In genomic region chr9:55395650-55396049, GRCm38 (mm10) we compare ENCODE assay signal across 27 mouse cellular contexts.
DNase-seq lines count a peak whose midpoint lies in the region; ATAC-seq lines count a peak whose summit lies in the region.
"Had no signal": no experiment of that assay in that cellular context is flagged by ENCODE, and none has a peak within 500 bp of the region (broad histone marks: within the 10 kb centered on the region; RNA-seq: fewer than 3 reads in every experiment).

No protein-coding gene starts in this region.

- H3K9me3 ChIP-seq in intestine, embryonic 16.5 days (ENCODE audit: control insufficient read depth, low read length), result no peaks in the 10 kb centered on the region
- H3K9me3 ChIP-seq in midbrain, embryonic 15.5 days, result no peaks in the 10 kb centered on the region
- H3K9me3 ChIP-seq: forebrain, embryonic 13.5 days; heart, embryonic 10.5 days; heart, embryonic 15.5 days; hindbrain, embryonic 12.5 days; liver, embryonic 15.5 days; lung, embryonic 15.5 days; neural tube, embryonic 13.5 days had no signal

- H3K27me3 ChIP-seq in intestine, embryonic 16.5 days (replicated peaks; ENCODE audit: control insufficient read depth, insufficient read depth, low read length), result no peaks in the 10 kb centered on the region
- no peaks in the 10 kb centered on the region for H3K27me3 ChIP-seq in midbrain, embryonic 15.5 days (replicated peaks)
- H3K27me3 ChIP-seq: forebrain, embryonic 13.5 days; lung, embryonic 15.5 days; neural tube, embryonic 13.5 days had no signal

- peak; percentile 19 for DNase-seq in lung, postnatal 36 days
- DNase-seq in lung, postnatal 4 days, result no peak
- DNase-seq in c-Kit-positive CD71-negative TER-119-negative erythroid progenitor cells, embryonic 14.5 days (ENCODE audit: low read depth), result peak; percentile 23
- DNase-seq in adrenal gland, adult 8-10 months, result no peak
- DNase-seq: adrenal gland, postnatal 14 days; cerebellum, adult 11-12 months; cerebellum, postnatal 14 days; gastrocnemius, postnatal 14 days; heart, adult 11 months; kidney, adult 11 months; kidney, postnatal 14 days; layer of hippocampus, adult 9-11 months; liver; thymus, postnatal 14 days had no signal

- 86% methylated on average over 1 of the region's 1 CpGs for WGBS in intestine, embryonic 16.5 days
- WGBS in midbrain, embryonic 15.5 days, result 81% methylated on average over 1 of the region's 1 CpGs

- H3K27ac ChIP-seq in intestine, embryonic 16.5 days (ENCODE audit: low read length), result no peak overlapping the region
- no peak overlapping the region for H3K27ac ChIP-seq in midbrain, embryonic 15.5 days
- H3K27ac ChIP-seq: forebrain, embryonic 13.5 days; heart, embryonic 10.5 days; heart, embryonic 15.5 days; hindbrain, embryonic 12.5 days; liver, embryonic 15.5 days; lung, embryonic 15.5 days; macrophage; neural tube, embryonic 13.5 days had no signal

- peak; percentile 86 for ATAC-seq in megakaryocyte progenitor cell, adult 5-6 weeks (replicated peaks; ENCODE audit: poor library complexity)
- ATAC-seq in intestine, embryonic 16.5 days, result no peak
- ATAC-seq in midbrain, embryonic 15.5 days (replicated peaks), result no peak
- ATAC-seq: CD4-positive, CD25-positive, alpha-beta regulatory T cell, adult 4 months; forebrain, embryonic 13.5 days had no signal

- H3K4me1 ChIP-seq in intestine, embryonic 16.5 days (ENCODE audit: control insufficient read depth, insufficient read depth, low read length), result no peaks in the 10 kb centered on the region
- H3K4me1 ChIP-seq in midbrain, embryonic 15.5 days, result no peaks in the 10 kb centered on the region
- H3K4me1 ChIP-seq: forebrain, embryonic 13.5 days; heart, embryonic 15.5 days; liver, embryonic 15.5 days; lung, embryonic 15.5 days had no signal

- no peaks in the 10 kb centered on the region for H3K36me3 ChIP-seq in intestine, embryonic 16.5 days (ENCODE audit: control insufficient read depth, insufficient read depth, low read length)
- no peaks in the 10 kb centered on the region for H3K36me3 ChIP-seq in midbrain, embryonic 15.5 days (replicated peaks)
- H3K36me3 ChIP-seq: heart, embryonic 10.5 days; heart, embryonic 15.5 days; hindbrain, embryonic 12.5 days; liver, embryonic 15.5 days; lung, embryonic 15.5 days; neural tube, embryonic 13.5 days had no signal

- H3K9ac ChIP-seq in intestine, embryonic 16.5 days (ENCODE audit: low read depth, low read length), result no peak overlapping the region
- no peak overlapping the region for H3K9ac ChIP-seq in midbrain, embryonic 15.5 days
- H3K9ac ChIP-seq: forebrain, embryonic 13.5 days; heart, embryonic 15.5 days; hindbrain, embryonic 12.5 days; liver, embryonic 15.5 days; lung, embryonic 15.5 days; neural tube, embryonic 13.5 days had no signal

- H3K4me3 ChIP-seq in intestine, embryonic 16.5 days (ENCODE audit: low read length), result no peak overlapping the region
- H3K4me3 ChIP-seq in midbrain, embryonic 15.5 days, result no peak overlapping the region
- H3K4me3 ChIP-seq: forebrain, embryonic 13.5 days; heart, embryonic 10.5 days; heart, embryonic 15.5 days; hindbrain, embryonic 12.5 days; liver, embryonic 15.5 days; lung, embryonic 15.5 days; neural tube, embryonic 13.5 days had no signal

- no peak overlapping the region for H3K4me2 ChIP-seq in intestine, embryonic 16.5 days (ENCODE audit: low read depth, low read length)
- no peak overlapping the region for H3K4me2 ChIP-seq in midbrain, embryonic 15.5 days
- H3K4me2 ChIP-seq: forebrain, embryonic 13.5 days; heart, embryonic 15.5 days; hindbrain, embryonic 12.5 days; liver, embryonic 15.5 days; lung, embryonic 15.5 days; midbrain, embryonic 11.5 days; neural tube, embryonic 13.5 days had no signal

Comparison
In these comparisons a context has a peak if more than half of its experiments do, and no peak if none do; other contexts are left out.
1. DNase-seq: peak in lung, postnatal 36 days (single experiment) and c-Kit-positive CD71-negative TER-119-negative erythroid progenitor cells, embryonic 14.5 days (single experiment); none in lung, postnatal 4 days (0 of 2) and adrenal gland, adult 8-10 months (single experiment).